Mouse (Mus musculus): ENCODE data around the gene Lypd3. TPM values are rescaled to one million over a fixed set of nuclear protein-coding genes. Genes with fewer than 3 reads are reported as not detected.
A peak's percentile ranks its signal among the peaks of the same experiment; 100 is the strongest.
"Not testable (repeated sequence)": the region's sequence is repeated elsewhere in the genome, so short reads cannot be mapped to it uniquely, and the experiment has no call there.

Lypd3 gene
- polyA plus RNA-seq, 1 experiment from 2014 or later = 0.49 TPM

DNA sequence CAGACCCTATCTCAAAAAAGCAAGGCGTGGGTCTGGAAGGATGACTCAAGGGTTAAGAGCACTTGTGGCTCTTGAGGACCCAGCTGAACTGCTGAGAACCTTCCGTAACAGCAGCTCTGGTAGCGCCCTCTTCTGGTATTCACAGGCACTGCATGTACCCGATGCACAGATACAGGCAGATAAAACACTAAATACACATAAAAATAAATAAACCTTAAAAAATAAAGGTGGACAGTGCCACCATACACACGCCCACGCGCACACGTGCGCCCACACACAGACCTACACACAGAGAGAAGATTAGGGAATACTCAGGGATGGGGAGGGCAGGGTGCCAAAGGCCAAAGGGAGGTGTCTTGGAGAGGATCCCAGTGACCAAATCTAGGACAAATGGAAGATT is 6.1 kb downstream of the Lypd3 start:
- WGBS = 13% methylated on average over 9 of the region's 9 CpGs
- ATAC-seq (replicated peaks) = no peak
- H3K9me3 ChIP-seq = no peaks in the 10 kb centered on the region
- H3K4me2 ChIP-seq = no peak overlapping the region
- no peaks in the 10 kb centered on the region for H3K36me3 ChIP-seq (replicated peaks)
- peaks cover 10% of the 10 kb centered on the region for H3K4me1 ChIP-seq
- no peak overlapping the region for H3K27ac ChIP-seq
- no peak overlapping the region for H3K9ac ChIP-seq
- H3K4me3 ChIP-seq = no peak overlapping the region
- H3K27me3 ChIP-seq (replicated peaks) = peaks cover 31% of the 10 kb centered on the region

DNA sequence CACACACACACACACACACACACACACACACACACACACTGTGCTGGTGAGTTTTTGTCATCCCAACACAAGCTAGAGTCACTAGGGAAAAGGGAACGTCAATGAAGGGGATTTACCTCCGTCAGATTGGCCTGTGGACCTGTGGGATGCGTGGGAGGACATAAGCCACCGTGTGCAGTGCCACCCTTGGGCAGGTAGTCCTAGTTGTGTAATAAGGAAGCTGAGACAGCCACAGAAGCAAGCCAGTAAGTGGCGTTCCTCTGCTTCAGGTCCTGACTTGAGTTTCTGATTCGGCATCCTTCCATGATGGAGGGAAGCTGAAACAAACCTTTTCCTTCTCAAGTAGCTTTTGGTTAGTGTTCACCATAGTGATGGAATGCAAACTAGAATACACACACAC is 8.1 kb downstream of the Lypd3 start:
- Histone ChIP-seq H3K9me3 (no peaks in the 10 kb centered on the region), H3K4me2 (no peak overlapping the region), H3K27ac (no peak overlapping the region), H3K4me3 (no peak overlapping the region), H3K9ac (no peak overlapping the region), H3K36me3 (replicated peaks) (no peaks in the 10 kb centered on the region), H3K4me1 (no peaks in the 10 kb centered on the region), H3K27me3 (replicated peaks) (peaks cover 12% of the 10 kb centered on the region)
- no peak for ATAC-seq (replicated peaks)
- WGBS = 89% methylated on average over 6 of the region's 6 CpGs

DNA sequence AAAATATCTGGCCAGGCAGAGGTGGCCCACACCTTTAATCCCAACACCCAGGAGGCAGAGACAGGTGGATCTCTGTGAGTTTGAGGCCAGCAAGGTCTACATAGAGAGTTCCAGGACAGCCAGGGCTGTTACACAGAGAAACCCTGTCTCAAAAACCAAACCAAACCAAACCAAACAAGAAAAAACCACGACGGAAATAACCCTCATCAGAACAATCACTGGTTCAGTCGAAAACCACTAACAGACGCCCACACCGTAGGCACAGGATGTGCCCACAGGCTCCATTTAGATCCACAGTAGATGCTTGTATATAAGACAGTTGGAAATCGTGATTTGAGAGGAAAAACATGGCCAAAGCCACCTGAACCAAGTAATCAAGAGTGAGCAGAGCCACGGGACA is 8.6 kb downstream of the Lypd3 start:
- peaks cover 8% of the 10 kb centered on the region for H3K27me3 ChIP-seq (replicated peaks)

DNA sequence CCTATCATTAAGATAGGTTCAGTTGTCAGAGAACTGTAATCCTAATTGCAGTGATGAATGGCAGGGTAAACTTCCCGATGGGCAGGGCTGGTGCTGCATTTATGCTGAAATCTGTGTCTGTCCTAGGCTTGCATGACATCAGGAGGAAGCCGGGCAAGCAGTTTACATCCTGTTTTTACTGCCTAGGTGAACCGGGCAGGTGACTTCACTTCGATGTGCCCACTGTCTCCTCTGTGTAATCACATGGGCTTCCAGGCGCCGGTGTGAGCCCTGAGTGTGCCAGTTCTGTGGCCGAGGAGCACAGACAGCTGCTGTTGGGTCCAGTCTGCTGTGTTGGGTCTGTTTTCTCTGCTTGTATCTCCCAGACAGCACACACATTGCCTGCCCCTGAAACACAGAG is 10.1 kb downstream of the Lypd3 start:
- no peaks in the 10 kb centered on the region for H3K36me3 ChIP-seq (replicated peaks)
- H3K27ac ChIP-seq = no peak overlapping the region
- no peak overlapping the region for H3K4me2 ChIP-seq
- no peaks in the 10 kb centered on the region for H3K9me3 ChIP-seq
- no peak overlapping the region for H3K4me3 ChIP-seq
- no peak overlapping the region for H3K9ac ChIP-seq
- 84% methylated on average over 7 of the region's 7 CpGs for WGBS
- no peak for ATAC-seq (replicated peaks)
- no peaks in the 10 kb centered on the region for H3K27me3 ChIP-seq (replicated peaks)
- no peaks in the 10 kb centered on the region for H3K4me1 ChIP-seq

More for the DNA sequence above, 8.6 kb downstream of the Lypd3 start:
- H3K36me3 ChIP-seq (replicated peaks) = no peaks in the 10 kb centered on the region
- no peaks in the 10 kb centered on the region for H3K4me1 ChIP-seq
- no peak overlapping the region for H3K4me2 ChIP-seq
- WGBS = 79% methylated on average over 7 of the region's 7 CpGs
- H3K27ac ChIP-seq = no peak overlapping the region
- no peak overlapping the region for H3K9ac ChIP-seq
- ATAC-seq (replicated peaks) = no peak
- no peaks in the 10 kb centered on the region for H3K9me3 ChIP-seq
- no peak overlapping the region for H3K4me3 ChIP-seq

DNA sequence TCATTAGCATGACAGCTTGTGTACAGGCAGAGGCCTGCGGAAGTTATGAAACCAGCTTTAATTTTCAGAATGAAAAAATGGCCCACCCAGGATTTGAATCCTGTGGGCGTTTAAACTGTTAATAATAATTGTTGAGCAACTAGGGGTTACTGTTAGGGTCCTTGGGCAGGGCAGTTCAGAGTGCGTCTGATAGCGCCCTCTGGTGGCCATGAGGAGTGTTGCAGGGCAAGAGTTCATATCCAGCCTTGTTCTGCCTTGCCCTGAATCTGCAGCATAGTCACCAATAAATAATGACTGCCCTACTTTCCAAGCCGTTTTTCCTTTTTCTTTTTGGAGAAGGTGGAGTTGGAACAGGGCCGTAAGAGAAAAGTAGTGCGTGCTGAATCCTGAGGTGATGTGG is 17.3 kb downstream of the Lypd3 start:
- Histone ChIP-seq H3K27ac (no peak overlapping the region), H3K9ac (no peak overlapping the region), H3K4me2 (no peak overlapping the region), H3K9me3 (no peaks in the 10 kb centered on the region), H3K36me3 (replicated peaks) (no peaks in the 10 kb centered on the region), H3K27me3 (replicated peaks) (no peaks in the 10 kb centered on the region), H3K4me3 (no peak overlapping the region), H3K4me1 (no peaks in the 10 kb centered on the region)
- ATAC-seq (replicated peaks) = no peak
- 26% methylated on average over 7 of the region's 7 CpGs for WGBS

DNA sequence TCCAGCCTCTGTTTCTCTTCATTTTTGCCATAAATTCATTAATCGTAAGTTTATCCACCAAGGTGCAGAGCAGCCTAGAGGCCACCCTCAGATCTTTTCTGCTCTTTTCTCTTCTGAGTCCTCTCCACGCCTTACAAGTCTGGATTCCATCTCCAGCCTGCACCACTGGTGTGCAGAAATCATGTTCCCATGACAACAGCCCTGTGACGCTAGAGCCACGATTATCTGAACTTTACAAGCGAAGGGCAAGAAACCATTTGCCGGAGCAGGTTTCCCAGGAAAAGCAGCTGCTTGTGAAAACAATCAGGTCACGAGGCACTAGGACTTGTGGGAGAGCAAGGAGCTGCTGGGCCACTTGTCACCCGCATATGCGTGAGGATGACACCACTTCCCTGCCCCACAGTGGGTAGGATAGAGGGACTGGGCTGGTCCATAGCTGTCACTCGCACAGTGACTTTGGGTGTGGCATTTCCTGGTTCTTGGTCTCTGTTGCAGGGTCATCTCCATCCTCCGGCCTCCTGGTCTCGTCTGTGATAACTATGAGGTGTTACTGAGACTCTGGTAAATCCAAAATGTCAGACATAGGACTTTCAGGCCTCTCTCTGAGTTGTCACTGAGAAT is 23.5 kb downstream of the Lypd3 start:
- Histone ChIP-seq H3K27ac (0 out of 2 replicates have a peak overlapping the region, but pooled peaks have one; percentile 11), H3K9me3 (no peaks in the 10 kb centered on the region), H3K9ac (no peak overlapping the region; the same call in 1 of the 2 replicates), H3K27me3 (replicated peaks) (no peaks in the 10 kb centered on the region), H3K4me2 (no peak overlapping the region), H3K4me3 (no peak overlapping the region), H3K4me1 (no peaks in the 10 kb centered on the region), H3K36me3 (replicated peaks) (no peaks in the 10 kb centered on the region)
- WGBS = 53% methylated on average over 12 of the region's 12 CpGs
- ATAC-seq (replicated peaks) = peak; percentile 52; the same call in 1 of the 2 replicates

DNA sequence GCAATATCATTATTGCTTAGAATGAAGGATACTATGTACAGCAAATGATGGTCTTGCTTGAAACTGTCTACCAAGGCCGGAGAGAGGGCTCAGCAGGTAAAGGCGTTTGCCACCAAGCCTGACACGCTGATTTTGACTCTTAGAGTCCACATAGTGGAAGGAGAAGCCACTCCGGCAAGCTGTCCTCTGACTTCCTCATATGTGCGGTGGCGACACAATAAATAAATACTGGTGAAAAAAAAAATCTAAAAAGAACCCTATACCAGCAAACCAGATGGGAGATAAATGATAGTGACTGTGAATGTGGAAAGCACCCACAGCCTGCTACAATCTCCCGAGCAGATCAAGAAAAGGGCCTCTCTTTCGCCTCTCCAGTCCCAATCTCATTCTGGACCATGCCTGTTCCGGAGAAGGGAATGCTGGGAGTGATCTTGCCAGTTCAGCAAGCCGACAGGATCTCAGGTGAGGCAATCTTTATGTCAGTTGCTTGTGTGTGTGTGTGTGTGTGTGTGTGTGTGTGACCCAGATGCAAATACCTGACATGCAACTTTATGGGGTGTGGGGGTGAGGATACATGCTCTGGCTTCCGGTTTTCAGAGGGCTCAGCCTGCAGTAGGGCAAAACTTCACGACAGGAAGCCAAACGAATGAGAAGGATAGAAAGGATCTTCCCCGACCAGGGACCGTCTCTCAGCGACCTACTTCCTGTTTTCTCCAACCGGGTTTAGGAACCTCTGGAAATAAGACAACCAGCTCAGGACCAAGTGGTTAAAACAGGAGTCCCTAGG is 25.0 kb downstream of the Lypd3 start:
- H3K4me3 ChIP-seq = no peak overlapping the region
- no peaks in the 10 kb centered on the region for H3K4me1 ChIP-seq
- H3K27me3 ChIP-seq (replicated peaks) = no peaks in the 10 kb centered on the region
- no peaks in the 10 kb centered on the region for H3K9me3 ChIP-seq
- H3K9ac ChIP-seq = no peak overlapping the region
- H3K4me2 ChIP-seq = no peak overlapping the region
- whole genome bisulfite sequencing = 76% methylated on average over 17 of the region's 17 CpGs
- ATAC-seq (replicated peaks) = no peak
- H3K27ac ChIP-seq = no peak overlapping the region
- H3K36me3 ChIP-seq (replicated peaks) = no peaks in the 10 kb centered on the region

DNA sequence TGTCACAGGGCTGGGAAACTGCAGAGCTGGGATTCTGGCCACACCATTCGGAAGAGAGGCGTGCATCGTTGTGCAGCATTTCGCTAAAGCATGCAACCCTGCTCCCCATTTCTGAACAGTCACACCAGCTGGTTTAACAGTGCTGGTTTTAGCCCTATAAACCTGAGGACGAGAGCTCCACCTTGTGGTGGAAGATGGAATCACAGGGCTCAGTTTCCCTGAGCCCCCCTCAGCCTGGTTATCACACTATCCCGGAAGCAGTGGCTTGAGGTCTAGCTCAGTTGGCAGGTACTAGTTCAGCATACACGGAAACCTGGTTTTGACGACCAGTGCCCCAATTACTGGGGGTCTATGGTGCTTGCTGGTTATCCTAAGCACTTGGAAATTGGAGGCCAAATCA is 26.2 kb downstream of the Lypd3 start:
- H3K4me2 ChIP-seq = no peak overlapping the region
- no peak overlapping the region for H3K27ac ChIP-seq
- H3K36me3 ChIP-seq (replicated peaks) = no peaks in the 10 kb centered on the region
- H3K4me3 ChIP-seq = no peak overlapping the region
- no peaks in the 10 kb centered on the region for H3K27me3 ChIP-seq (replicated peaks)
- H3K9me3 ChIP-seq = no peaks in the 10 kb centered on the region
- no peak overlapping the region for H3K9ac ChIP-seq
- peak; percentile 74; the same call in 1 of the 2 replicates for ATAC-seq (replicated peaks)
- WGBS = 14% methylated on average over 8 of the region's 8 CpGs
- H3K4me1 ChIP-seq = no peaks in the 10 kb centered on the region

DNA sequence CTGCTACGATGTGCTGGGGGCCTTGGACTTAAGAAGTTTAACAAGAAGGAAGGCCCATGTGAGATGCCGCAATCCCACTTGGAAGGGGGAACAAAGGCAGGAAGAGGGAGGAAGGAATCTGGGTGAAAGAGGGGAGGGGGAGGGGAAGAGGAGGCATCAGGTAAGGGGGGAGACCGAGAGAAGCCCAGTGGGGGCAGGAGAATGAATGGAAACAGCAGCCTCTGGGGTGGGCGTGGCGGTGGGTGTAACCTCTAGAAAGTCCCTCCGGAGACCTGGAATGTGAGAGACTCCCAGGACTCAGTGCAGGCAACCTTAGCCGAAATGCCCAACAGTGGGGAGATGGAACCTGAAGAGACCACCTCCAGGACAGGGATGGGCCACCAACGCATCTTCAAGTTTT is 28.0 kb downstream of the Lypd3 start:
- no peak overlapping the region for H3K4me3 ChIP-seq
- no peaks in the 10 kb centered on the region for H3K9me3 ChIP-seq
- no peak for ATAC-seq (replicated peaks)
- WGBS = 41% methylated on average over 8 of the region's 8 CpGs
- no peak overlapping the region for H3K9ac ChIP-seq
- no peak overlapping the region for H3K27ac ChIP-seq
- no peaks in the 10 kb centered on the region for H3K27me3 ChIP-seq (replicated peaks)
- H3K4me1 ChIP-seq = no peaks in the 10 kb centered on the region
- H3K4me2 ChIP-seq = no peak overlapping the region
- H3K36me3 ChIP-seq (replicated peaks) = no peaks in the 10 kb centered on the region

DNA sequence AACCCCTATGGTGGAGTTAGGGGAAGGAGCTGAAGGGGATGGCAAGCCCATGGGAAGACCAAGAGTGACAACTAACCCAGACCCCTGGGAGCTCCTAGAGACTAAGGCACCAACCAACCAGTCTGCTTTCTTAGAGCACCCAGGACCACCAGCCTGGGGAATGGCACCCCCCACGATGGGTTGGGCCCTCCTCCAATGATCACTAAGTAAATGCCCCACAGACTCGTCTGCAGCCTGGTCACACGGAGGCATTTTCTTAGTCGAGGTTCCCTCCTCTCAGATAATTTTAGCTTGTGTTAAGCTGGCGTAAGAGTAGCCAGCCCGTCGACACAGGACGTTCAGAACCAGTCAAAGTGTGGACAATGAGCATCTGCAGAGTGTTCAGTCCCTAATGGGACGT is 28.6 kb downstream of the Lypd3 start:
- Histone ChIP-seq H3K9ac (no peak overlapping the region), H3K4me2 (no peak overlapping the region), H3K36me3 (replicated peaks) (no peaks in the 10 kb centered on the region), H3K4me1 (no peaks in the 10 kb centered on the region), H3K4me3 (no peak overlapping the region), H3K9me3 (no peaks in the 10 kb centered on the region), H3K27me3 (replicated peaks) (no peaks in the 10 kb centered on the region), H3K27ac (no peak overlapping the region)
- 77% methylated on average over 9 of the region's 9 CpGs for WGBS
- ATAC-seq (replicated peaks) = no peak

DNA sequence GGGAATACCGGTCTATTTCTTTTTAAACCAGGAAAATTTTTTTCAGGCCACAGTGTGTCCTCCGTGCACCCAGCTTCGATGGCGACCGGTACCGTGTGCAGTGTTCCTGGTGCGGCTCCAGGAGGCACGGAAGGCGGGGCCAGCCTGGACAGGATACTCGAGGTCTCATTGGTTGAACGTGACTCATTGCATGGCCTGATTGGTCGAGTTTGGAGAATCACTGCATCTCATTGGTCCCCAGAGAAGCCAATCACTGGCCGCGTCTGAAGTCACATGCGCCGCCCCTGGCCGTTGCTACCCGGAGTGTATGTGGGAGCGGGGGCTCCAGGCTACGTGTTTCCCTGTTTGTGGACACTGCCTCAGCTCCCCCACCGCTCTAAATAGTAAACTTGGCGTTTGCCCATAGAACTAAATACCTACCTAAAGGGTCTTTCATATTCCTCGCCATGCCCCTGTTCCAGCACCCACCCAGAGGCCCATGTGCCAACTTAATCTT is 35.6 kb downstream of the Lypd3 start:
- 89% methylated on average over 23 of the region's 23 CpGs for WGBS
- no peaks in the 10 kb centered on the region for H3K9me3 ChIP-seq

DNA sequence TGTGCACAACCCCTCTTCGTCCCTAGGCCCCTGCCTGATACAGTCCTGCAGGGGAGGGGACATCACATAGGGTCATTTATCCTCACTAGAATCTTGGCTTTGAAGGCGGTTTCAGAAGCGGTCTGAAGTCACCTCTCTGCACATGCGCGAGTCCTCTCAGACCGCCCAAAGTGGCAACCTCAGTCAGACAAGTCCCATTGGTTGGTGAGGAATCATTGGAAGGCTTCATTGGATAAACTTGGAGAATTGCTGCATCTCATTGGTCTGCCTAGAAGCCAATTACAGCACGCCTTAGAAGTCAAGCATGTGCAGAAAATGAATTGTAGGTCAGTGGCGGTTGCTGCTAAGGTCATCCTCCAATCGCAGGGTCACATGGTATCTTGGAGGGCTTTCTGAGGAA is 40.2 kb downstream of the Lypd3 start, which contains the start of gene Tex101:
Tex101 (minus strand) TSS at position 101 of the 400 bp plus-strand sequence.
- 92% methylated on average over 9 of the region's 9 CpGs for whole genome bisulfite sequencing
- H3K4me2 ChIP-seq = no peak within 1 kb of the TSS
- no peaks in the 10 kb centered on the region for H3K27me3 ChIP-seq (replicated peaks)
- H3K9ac ChIP-seq = no peak within 1 kb of the TSS
- H3K9me3 ChIP-seq = no peaks in the 10 kb centered on the region
- H3K4me1 ChIP-seq = no peaks in the 10 kb centered on the region
- ATAC-seq (replicated peaks) = no peak
- H3K36me3 ChIP-seq (replicated peaks) = no peaks in the 10 kb centered on the region
- no peak within 1 kb of the TSS for H3K4me3 ChIP-seq
- no peak within 1 kb of the TSS for H3K27ac ChIP-seq

More for the DNA sequence above, 35.6 kb downstream of the Lypd3 start:
- Histone ChIP-seq H3K4me1 (no peaks in the 10 kb centered on the region), H3K27me3 (replicated peaks) (no peaks in the 10 kb centered on the region), H3K36me3 (replicated peaks) (no peaks in the 10 kb centered on the region), H3K27ac (no peak overlapping the region), H3K4me3 (no peak overlapping the region), H3K9ac (no peak overlapping the region), H3K4me2 (no peak overlapping the region)
- ATAC-seq (replicated peaks) = no peak

DNA sequence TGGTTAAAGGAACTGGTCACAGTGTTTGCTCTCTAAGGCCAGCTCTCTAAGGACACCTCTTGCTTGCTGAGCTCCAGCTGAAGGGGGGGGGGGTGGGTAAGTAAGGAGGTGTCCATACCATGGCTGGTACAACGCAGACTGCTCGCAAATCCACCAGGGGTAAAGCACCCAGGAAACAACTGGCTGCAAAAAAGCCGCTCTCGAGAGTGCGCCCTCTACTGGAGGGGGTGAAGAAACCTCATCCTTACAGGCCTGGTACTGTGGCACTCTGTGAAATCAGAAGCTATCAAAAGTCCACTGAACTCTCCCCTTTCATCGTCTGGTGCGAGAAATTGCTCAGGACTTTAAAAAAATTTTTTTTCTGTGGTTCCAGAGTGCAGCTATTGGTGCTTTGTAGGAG is 47.8 kb downstream of the Lypd3 start:
- H3K27ac ChIP-seq; H3K27me3 ChIP-seq (replicated peaks); H3K4me3 ChIP-seq; H3K9me3 ChIP-seq; H3K4me1 ChIP-seq; H3K9ac ChIP-seq; H3K4me2 ChIP-seq; ATAC-seq (replicated peaks); H3K36me3 ChIP-seq (replicated peaks): not testable (repeated sequence)
- 86% methylated on average over 7 of the region's 7 CpGs for WGBS

Measured in midbrain, embryonic 15.5 days (tissue).